Mouse (Mus musculus) cortical plate, adult 2 months (tissue): ENCODE measurements around the gene Fbxo33. TPM values are rescaled to one million over a fixed set of nuclear protein-coding genes. Genes with fewer than 3 reads are reported as not detected.
A peak's percentile ranks its signal among the peaks of the same experiment; 100 is the strongest.

Experiments
- H3K27ac ChIP-seq: fragments of 200-500 bp; 2 replicates; pipeline ENCODE4 v1.5.1; 2012; ENCODE audit warnings: low read length, control low read depth, inconsistent platforms; ENCODE audit not compliant: insufficient read depth
- H3K4me1 ChIP-seq: fragments of 200-500 bp; 2 replicates; pipeline ENCODE4 v1.6.1; 2011; ENCODE audit warnings: low read length; ENCODE audit not compliant: control insufficient read depth, insufficient read depth
- H3K4me3 ChIP-seq: fragments of 200-500 bp; 2 replicates; pipeline ENCODE4 v1.5.1; 2011; ENCODE audit warnings: mild to moderate bottlenecking, low read length, control low read depth; ENCODE audit not compliant: insufficient read depth
- CTCF ChIP-seq: fragments of 200-500 bp; IDR thresholded peaks from 2 replicates; pipeline ENCODE4 v1.5.1; 2011; ENCODE audit warnings: mild to moderate bottlenecking, control low read depth, low read length; ENCODE audit not compliant: insufficient read depth; ENCODE audit errors: extremely low read depth
- POLR2A ChIP-seq: fragments of 200-500 bp; IDR thresholded peaks from 2 replicates; pipeline ENCODE4 v1.6.1; 2011; ENCODE audit warnings: mild to moderate bottlenecking, low read length, control low read depth; ENCODE audit not compliant: insufficient read depth; ENCODE audit errors: extremely low read depth
- polyA plus RNA-seq: library from polyadenylated mRNA; depleted of rRNA; stranded (reverse); fragments of >200 nt; gene quantifications from 2 replicates; pipeline ENCODE4 v1.2.3, GENCODE M21; 2012

The Fbxo33 gene
- polyA plus RNA-seq, 1 experiment: 45.5 TPM

- TF ChIP-seq CTCF: no peak
- no peak for TF ChIP-seq POLR2A
- H3K4me1 ChIP-seq: no peaks in the 10 kb centered on the region
- H3K27ac ChIP-seq: no peak overlapping the region
- H3K4me3 ChIP-seq: no peak overlapping the region
Observed at GRCm38 (mm10) chr12:59238434-59238833, 18.9 kb upstream of the Fbxo33 start.

- Histone ChIP-seq H3K4me3 (no peak overlapping the region), H3K27ac (no peak overlapping the region), H3K4me1 (no peaks in the 10 kb centered on the region)
- TF ChIP-seq CTCF (no peak), POLR2A (no peak)
Observed at GRCm38 (mm10) chr12:59228401-59228800, 8.9 kb upstream of the Fbxo33 start.

GRCm38 (mm10) chr12:59218640-59219321 is 744 bp downstream of the Fbxo33 start:
- Histone ChIP-seq H3K4me3 (peak overlapping the region; percentile 60), H3K4me1 (peaks cover 2% of the 10 kb centered on the region; the same call in 1 of the 2 replicates), H3K27ac (peak overlapping the region; percentile 93)
- TF ChIP-seq CTCF (no peak), POLR2A (no peak)

GRCm38 (mm10) chr12:59217331-59217730 is 2.2 kb downstream of the Fbxo33 start:
- TF ChIP-seq CTCF (no peak), POLR2A (no peak)
- peaks cover 2% of the 10 kb centered on the region; the same call in 1 of the 2 replicates for H3K4me1 ChIP-seq
- H3K4me3 ChIP-seq: peak overlapping the region; percentile 60
- H3K27ac ChIP-seq: no peak overlapping the region

GRCm38 (mm10) chr12:59216676-59217266 is 2.8 kb downstream of the Fbxo33 start:
- no peak overlapping the region for H3K27ac ChIP-seq
- H3K4me1 ChIP-seq: peaks cover 2% of the 10 kb centered on the region; the same call in 1 of the 2 replicates
- peak overlapping the region; percentile 60 for H3K4me3 ChIP-seq
- no peak for TF ChIP-seq CTCF
- no peak for TF ChIP-seq POLR2A

GRCm38 (mm10) chr12:59216176-59216575 is 3.3 kb downstream of the Fbxo33 start:
- H3K4me3 ChIP-seq: peak overlapping the region; percentile 33; the same call in 1 of the 2 replicates
- H3K4me1 ChIP-seq: peaks cover 2% of the 10 kb centered on the region; the same call in 1 of the 2 replicates
- no peak overlapping the region for H3K27ac ChIP-seq
- no peak for TF ChIP-seq CTCF
- TF ChIP-seq POLR2A: no peak

GRCm38 (mm10) chr12:59207814-59208213 is 11.7 kb downstream of the Fbxo33 start:
- H3K4me1 ChIP-seq: no peaks in the 10 kb centered on the region
- H3K27ac ChIP-seq: no peak overlapping the region
- TF ChIP-seq POLR2A: no peak
- no peak for TF ChIP-seq CTCF
- no peak overlapping the region for H3K4me3 ChIP-seq

- Histone ChIP-seq H3K4me3 (no peak overlapping the region), H3K27ac (no peak overlapping the region), H3K4me1 (no peaks in the 10 kb centered on the region)
- TF ChIP-seq CTCF (no peak), POLR2A (no peak)
Observed at GRCm38 (mm10) chr12:59207000-59207390, 12.5 kb downstream of the Fbxo33 start.

GRCm38 (mm10) chr12:59206208-59206999 is 13.1 kb downstream of the Fbxo33 start:
- no peaks in the 10 kb centered on the region for H3K4me1 ChIP-seq
- H3K27ac ChIP-seq: no peak overlapping the region
- no peak overlapping the region for H3K4me3 ChIP-seq
- TF ChIP-seq POLR2A (no peak), CTCF (no peak)
